Mouse (Mus musculus): ENCODE measurements around the gene Cryaa.

Gene Cryaa

GRCm38 (mm10) chr17:31713709-31714108 is 36.1 kb downstream of the Cryaa start:
- DNase-seq: no peak

- DNase-seq: no peak
Observed at GRCm38 (mm10) chr17:31714125-31714524, 36.5 kb downstream of the Cryaa start.

GRCm38 (mm10) chr17:31715006-31715405 is 37.4 kb downstream of the Cryaa start:
- DNase-seq: no peak

- no peak for DNase-seq
Observed at GRCm38 (mm10) chr17:31721637-31722036, 44.0 kb downstream of the Cryaa start.

- peak; percentile 7 for DNase-seq
Observed at GRCm38 (mm10) chr17:31725366-31725765, 47.8 kb downstream of the Cryaa start.

GRCm38 (mm10) chr17:31726216-31726615 is 48.6 kb downstream of the Cryaa start:
- no peak for DNase-seq

- DNase-seq: peak; percentile 28
Observed at GRCm38 (mm10) chr17:31727230-31727629, 49.6 kb downstream of the Cryaa start.

GRCm38 (mm10) chr17:31728043-31728442 is 50.4 kb downstream of the Cryaa start:
- no peak for DNase-seq

GRCm38 (mm10) chr17:31728968-31729501 is 51.4 kb downstream of the Cryaa start:
- peak; percentile 11 for DNase-seq

GRCm38 (mm10) chr17:31731038-31731437 is 53.4 kb downstream of the Cryaa start:
- no peak for DNase-seq
